Mouse (Mus musculus): ENCODE measurements at regions not wholly inside any gene's neighbourhood (a gene's known extent, or its start where the extent isn't known, plus 50 kb on each side); places are given as distances from the start of the nearest gene placed in this dataset.

DNA sequence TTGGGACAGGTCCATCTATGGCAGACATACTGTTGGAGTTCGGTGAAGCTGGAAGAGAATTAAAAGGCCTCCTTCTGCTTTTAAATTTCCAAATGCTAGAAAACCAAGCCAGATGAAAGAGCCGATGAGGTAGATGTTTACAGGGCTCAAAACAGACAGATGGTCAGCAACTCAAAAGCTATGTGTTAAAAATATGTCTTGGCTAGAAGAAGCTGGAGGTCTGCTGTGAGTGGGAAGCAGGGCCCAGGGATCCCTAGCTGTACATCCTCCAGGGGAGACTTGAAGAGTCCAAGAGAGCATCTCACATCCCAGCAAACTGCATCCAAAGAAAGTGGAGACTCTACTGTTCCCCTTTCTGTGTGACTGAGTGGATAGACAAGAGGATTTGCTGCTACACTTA lies 526.5 kb upstream of the Id2 start:
- H3K4me1 ChIP-seq (ENCODE audit: insufficient read depth, low read length) = no peaks in the 10 kb centered on the region
- no peak for DNase-seq (ENCODE audit: low spot score)
- no peak overlapping the region for H3K4me3 ChIP-seq (ENCODE audit: low read depth, low read length)
- ATAC-seq (ENCODE audit: low FRiP score) = no peak
- H3K36me3 ChIP-seq (ENCODE audit: insufficient read depth, low read length) = no peaks in the 10 kb centered on the region
- H3K27me3 ChIP-seq (ENCODE audit: insufficient read depth, low read length) = no peaks in the 10 kb centered on the region
- no peak overlapping the region for H3K27ac ChIP-seq (ENCODE audit: low read depth, low read length)
- no peak overlapping the region for H3K9ac ChIP-seq (replicated peaks; ENCODE audit: low read length, poor library complexity, severe bottlenecking)
- TF ChIP-seq CTCF (IDR thresholded peaks at IDR 0.05) = no peak
- no peaks in the 10 kb centered on the region for H3K9me3 ChIP-seq (ENCODE audit: low read length)
- WGBS = 96% methylated on average over 2 of the region's 2 CpGs
- no peak overlapping the region for H3K4me2 ChIP-seq (ENCODE audit: low read depth, low read length, poor library complexity, severe bottlenecking)

GRCm38 (mm10) chr12:25621142-25621541 lies 524.2 kb upstream of the Id2 start:
- Histone ChIP-seq H3K4me2 (ENCODE audit: low read depth, low read length, poor library complexity, severe bottlenecking) (no peak overlapping the region), H3K27ac (ENCODE audit: low read depth, low read length) (no peak overlapping the region), H3K36me3 (ENCODE audit: insufficient read depth, low read length) (no peaks in the 10 kb centered on the region), H3K9ac (replicated peaks; ENCODE audit: low read length, poor library complexity, severe bottlenecking) (no peak overlapping the region), H3K27me3 (ENCODE audit: insufficient read depth, low read length) (no peaks in the 10 kb centered on the region), H3K4me1 (ENCODE audit: insufficient read depth, low read length) (no peaks in the 10 kb centered on the region), H3K9me3 (ENCODE audit: low read length) (no peaks in the 10 kb centered on the region), H3K4me3 (ENCODE audit: low read depth, low read length) (no peak overlapping the region)
- WGBS = 75% methylated on average over 2 of the region's 2 CpGs
- DNase-seq (ENCODE audit: low spot score) = peak; percentile 67
- no peak for TF ChIP-seq CTCF (IDR thresholded peaks at IDR 0.05)
- no peak for ATAC-seq (ENCODE audit: low FRiP score)

DNA sequence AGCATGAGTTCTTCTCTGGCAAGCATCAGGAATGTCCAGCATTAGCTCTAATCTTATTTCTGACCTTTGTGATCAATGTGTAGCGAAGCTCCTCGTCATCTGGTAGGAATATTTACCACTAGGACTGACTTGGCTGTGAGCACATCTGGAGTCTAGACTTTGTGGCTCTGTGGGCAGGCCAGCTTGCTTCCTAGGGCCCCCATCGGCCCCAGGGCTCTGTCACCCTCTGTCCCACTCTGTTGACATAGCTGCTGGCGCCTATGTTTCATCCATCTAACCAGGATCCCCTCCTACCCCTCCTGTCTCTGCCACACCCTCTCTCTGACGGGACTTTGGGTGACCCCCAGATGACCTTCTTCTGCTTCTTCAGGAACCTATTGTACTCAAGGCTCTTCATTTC lies 520.6 kb upstream of the Id2 start:
- DNase-seq (ENCODE audit: low spot score) = no peak
- ATAC-seq (ENCODE audit: low FRiP score) = no peak
- WGBS = 73% methylated on average over 5 of the region's 5 CpGs

GRCm38 (mm10) chr12:25615377-25615776 lies 518.4 kb upstream of the Id2 start:
- H3K4me2 ChIP-seq (ENCODE audit: low read depth, low read length, poor library complexity, severe bottlenecking) = no peak overlapping the region
- ATAC-seq (ENCODE audit: low FRiP score) (no peak), DNase-seq (ENCODE audit: low spot score) (no peak)
- H3K4me3 ChIP-seq (ENCODE audit: low read depth, low read length) = no peak overlapping the region
- no peaks in the 10 kb centered on the region for H3K36me3 ChIP-seq (ENCODE audit: insufficient read depth, low read length)
- H3K9ac ChIP-seq (replicated peaks; ENCODE audit: low read length, poor library complexity, severe bottlenecking) = no peak overlapping the region
- TF ChIP-seq CTCF (IDR thresholded peaks at IDR 0.05) = no peak
- no peaks in the 10 kb centered on the region for H3K9me3 ChIP-seq (ENCODE audit: low read length)
- no peaks in the 10 kb centered on the region for H3K4me1 ChIP-seq (ENCODE audit: insufficient read depth, low read length)
- no peaks in the 10 kb centered on the region for H3K27me3 ChIP-seq (ENCODE audit: insufficient read depth, low read length)
- H3K27ac ChIP-seq (ENCODE audit: low read depth, low read length) = no peak overlapping the region
- 63% methylated on average over 3 of the region's 3 CpGs for WGBS

More for the DNA sequence above, 520.6 kb upstream of the Id2 start:
- Histone ChIP-seq H3K4me2 (ENCODE audit: low read depth, low read length, poor library complexity, severe bottlenecking) (no peak overlapping the region), H3K27ac (ENCODE audit: low read depth, low read length) (no peak overlapping the region), H3K27me3 (ENCODE audit: insufficient read depth, low read length) (no peaks in the 10 kb centered on the region), H3K4me1 (ENCODE audit: insufficient read depth, low read length) (no peaks in the 10 kb centered on the region), H3K9ac (replicated peaks; ENCODE audit: low read length, poor library complexity, severe bottlenecking) (no peak overlapping the region), H3K36me3 (ENCODE audit: insufficient read depth, low read length) (no peaks in the 10 kb centered on the region), H3K4me3 (ENCODE audit: low read depth, low read length) (no peak overlapping the region), H3K9me3 (ENCODE audit: low read length) (no peaks in the 10 kb centered on the region)
- no peak for TF ChIP-seq CTCF (IDR thresholded peaks at IDR 0.05)

- H3K9ac ChIP-seq (replicated peaks; ENCODE audit: low read length, poor library complexity, severe bottlenecking) = no peak overlapping the region
- TF ChIP-seq CTCF (IDR thresholded peaks at IDR 0.05) = no peak
- no peaks in the 10 kb centered on the region for H3K27me3 ChIP-seq (ENCODE audit: insufficient read depth, low read length)
- H3K9me3 ChIP-seq (ENCODE audit: low read length) = no peaks in the 10 kb centered on the region
- H3K4me1 ChIP-seq (ENCODE audit: insufficient read depth, low read length) = no peaks in the 10 kb centered on the region
- no peak overlapping the region for H3K4me3 ChIP-seq (ENCODE audit: low read depth, low read length)
- DNase-seq (ENCODE audit: low spot score) (no peak), ATAC-seq (ENCODE audit: low FRiP score) (no peak)
- H3K27ac ChIP-seq (ENCODE audit: low read depth, low read length) = no peak overlapping the region
- no peaks in the 10 kb centered on the region for H3K36me3 ChIP-seq (ENCODE audit: insufficient read depth, low read length)
- no peak overlapping the region for H3K4me2 ChIP-seq (ENCODE audit: low read depth, low read length, poor library complexity, severe bottlenecking)
These were observed 516.5 kb upstream of the Id2 start for GRCm38 (mm10) chr12:25613473-25613872.

DNA sequence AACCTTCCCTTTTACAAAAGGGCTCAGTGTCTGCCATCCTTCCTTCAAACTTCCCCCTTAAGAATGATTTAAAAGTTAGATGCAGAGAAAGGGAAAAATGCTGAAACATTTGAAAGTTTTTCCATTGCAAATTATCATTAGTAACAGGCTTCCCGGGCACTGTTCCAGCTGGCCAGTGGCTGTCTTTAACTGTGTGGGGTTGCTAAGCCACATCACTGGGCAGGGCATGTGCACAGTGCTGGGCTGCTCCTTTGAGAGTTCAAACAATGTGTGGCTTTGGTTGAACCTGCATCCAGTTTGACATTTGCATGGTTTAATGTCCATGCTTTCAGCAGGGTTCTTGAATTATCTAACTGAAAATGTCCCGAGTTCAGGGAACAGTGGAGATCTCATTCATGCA lies 512.1 kb upstream of the Id2 start:
- Histone ChIP-seq H3K4me3 (ENCODE audit: low read depth, low read length) (no peak overlapping the region), H3K4me1 (ENCODE audit: insufficient read depth, low read length) (no peaks in the 10 kb centered on the region), H3K4me2 (ENCODE audit: low read depth, low read length, poor library complexity, severe bottlenecking) (no peak overlapping the region), H3K9ac (replicated peaks; ENCODE audit: low read length, poor library complexity, severe bottlenecking) (no peak overlapping the region), H3K9me3 (ENCODE audit: low read length) (no peaks in the 10 kb centered on the region), H3K36me3 (ENCODE audit: insufficient read depth, low read length) (no peaks in the 10 kb centered on the region), H3K27ac (ENCODE audit: low read depth, low read length) (no peak overlapping the region), H3K27me3 (ENCODE audit: insufficient read depth, low read length) (no peaks in the 10 kb centered on the region)
- ATAC-seq (ENCODE audit: low FRiP score) = no peak
- 27% methylated on average over 2 of the region's 2 CpGs for WGBS
- TF ChIP-seq CTCF (IDR thresholded peaks at IDR 0.05) = no peak
- DNase-seq (ENCODE audit: low spot score) = peak; percentile 68

GRCm38 (mm10) chr12:25605396-25605795 lies 508.5 kb upstream of the Id2 start:
- DNase-seq (ENCODE audit: low spot score) (no peak), ATAC-seq (ENCODE audit: low FRiP score) (no peak)
- Histone ChIP-seq H3K36me3 (ENCODE audit: insufficient read depth, low read length) (no peaks in the 10 kb centered on the region), H3K9ac (replicated peaks; ENCODE audit: low read length, poor library complexity, severe bottlenecking) (no peak overlapping the region), H3K27ac (ENCODE audit: low read depth, low read length) (no peak overlapping the region), H3K9me3 (ENCODE audit: low read length) (no peaks in the 10 kb centered on the region), H3K27me3 (ENCODE audit: insufficient read depth, low read length) (no peaks in the 10 kb centered on the region), H3K4me1 (ENCODE audit: insufficient read depth, low read length) (no peaks in the 10 kb centered on the region), H3K4me2 (ENCODE audit: low read depth, low read length, poor library complexity, severe bottlenecking) (no peak overlapping the region), H3K4me3 (ENCODE audit: low read depth, low read length) (no peak overlapping the region)
- 85% methylated on average over 3 of the region's 3 CpGs for WGBS
- no peak for TF ChIP-seq CTCF (IDR thresholded peaks at IDR 0.05)

Data from midbrain, postnatal 0 days (tissue).